Mouse (Mus musculus) embryonic facial prominence, embryonic 11.5 days (tissue): ENCODE measurements around the gene Aqp7. TPM values are rescaled to one million over a fixed set of nuclear protein-coding genes. Genes with fewer than 3 reads are reported as not detected.
"Not testable (repeated sequence)": the region's sequence is repeated elsewhere in the genome, so short reads cannot be mapped to it uniquely, and the experiment has no call there.

Source experiments
- ATAC-seq: fragments of 200-750 bp; cut with Nextera tagmentation; replicated peaks from 2 replicates; pipeline ENCODE4 v1.8.0; 2017; ENCODE audit warnings: low read depth; ENCODE audit not compliant: insufficient number of reproducible peaks, low FRiP score, low TSS enrichment
- DNase-seq: peaks from one replicate; pipeline ENCODE4 v3.0.0-alpha.2; 2015; ENCODE audit warnings: low spot score
- H3K27ac ChIP-seq: fragments of 300-500 bp; sonication (generic); replicated peaks from 2 replicates; pipeline ENCODE4 v1.5.1; 2014; ENCODE audit warnings: mild to moderate bottlenecking, low read depth, low read length, control low read depth
- H3K27me3 ChIP-seq: fragments of 300-500 bp; sonication (generic); 2 replicates; pipeline ENCODE4 v1.6.1; 2014; ENCODE audit warnings: mild to moderate bottlenecking, low read length, moderate library complexity, mixed read lengths; ENCODE audit not compliant: control insufficient read depth, insufficient read depth
- H3K36me3 ChIP-seq: fragments of 300-500 bp; sonication (generic); replicated peaks from 2 replicates; pipeline ENCODE4 v1.6.1; 2014; ENCODE audit warnings: low read depth, mild to moderate bottlenecking, low read length, moderate library complexity, mixed read lengths; ENCODE audit not compliant: control insufficient read depth, insufficient read depth
- H3K4me1 ChIP-seq: fragments of 300-500 bp; sonication (generic); 2 replicates; pipeline ENCODE4 v1.6.1; 2014; ENCODE audit warnings: low read length, mixed read lengths; ENCODE audit not compliant: control insufficient read depth, insufficient read depth
- H3K4me2 ChIP-seq: fragments of 300-500 bp; sonication (generic); 2 replicates; pipeline ENCODE4 v1.6.1; 2014; ENCODE audit warnings: low read depth, mild to moderate bottlenecking, control low read depth, low read length, moderate library complexity
- H3K4me3 ChIP-seq: fragments of 300-500 bp; sonication (generic); 2 replicates; pipeline ENCODE4 v1.5.1; 2014; ENCODE audit warnings: low read depth, low read length, control low read depth
- H3K9ac ChIP-seq: fragments of 300-500 bp; sonication (generic); replicated peaks from 2 replicates; pipeline ENCODE4 v1.6.1; 2014; ENCODE audit warnings: mild to moderate bottlenecking, control low read depth, low read length
- H3K9me3 ChIP-seq: fragments of 300-500 bp; sonication (generic); replicated peaks from 2 replicates; pipeline ENCODE4 v1.6.1; 2016; ENCODE audit warnings: mild to moderate bottlenecking, low read length, inconsistent platforms, mixed read lengths; ENCODE audit not compliant: control insufficient read depth
- WGBS: fragments of 180-500 bp; shearing (Covaris S2); extraction: QIAGEN DNeasy Blood & Tissue Kit; methylation state at CpG from one replicate; pipeline ENCODE4 v1.1.7; 2014; 5-methylcytosine and 5-hydroxymethylcytosine counted together
- polyA plus RNA-seq: library from polyadenylated mRNA; unstranded; fragments of >200 nt; fragmentation: Nextera tagmentation; extraction: Ambion mirVana; gene quantifications from 2 replicates; pipeline ENCODE4 v1.2.1, GENCODE M21; 2014

Aqp7 gene
- polyA plus RNA-seq, 1 experiment from 2014 or later = not detected

DNA sequence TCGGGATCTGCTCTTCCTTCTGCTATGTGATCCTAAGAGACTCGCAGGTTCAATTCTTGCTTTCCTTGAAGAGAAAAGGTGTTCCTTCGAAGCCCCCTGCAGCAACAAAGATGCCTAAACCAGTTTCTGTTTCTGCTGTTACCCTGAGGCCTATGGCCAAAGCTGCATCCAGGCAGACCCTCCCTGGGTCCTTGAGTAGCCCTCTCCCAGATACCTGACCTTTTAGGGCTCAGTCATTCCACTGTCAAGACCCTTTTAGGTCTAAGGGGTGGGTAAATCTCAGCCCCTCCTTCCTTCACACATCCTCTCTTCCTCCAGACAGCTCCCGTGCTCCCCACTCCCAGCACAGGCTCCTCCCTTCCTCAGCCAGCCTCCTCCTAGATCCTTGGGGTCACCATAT lies 41.2 kb upstream of the Aqp7 start:
- Histone ChIP-seq H3K36me3 (no peaks in the 10 kb centered on the region), H3K4me3 (no peak overlapping the region), H3K9ac (no peak overlapping the region), H3K27me3 (no peaks in the 10 kb centered on the region), H3K4me1 (no peaks in the 10 kb centered on the region), H3K27ac (no peak overlapping the region), H3K9me3 (no peaks in the 10 kb centered on the region), H3K4me2 (no peak overlapping the region)
- 82% methylated on average over 4 of the region's 4 CpGs for WGBS
- no peak for DNase-seq
- ATAC-seq = no peak

DNA sequence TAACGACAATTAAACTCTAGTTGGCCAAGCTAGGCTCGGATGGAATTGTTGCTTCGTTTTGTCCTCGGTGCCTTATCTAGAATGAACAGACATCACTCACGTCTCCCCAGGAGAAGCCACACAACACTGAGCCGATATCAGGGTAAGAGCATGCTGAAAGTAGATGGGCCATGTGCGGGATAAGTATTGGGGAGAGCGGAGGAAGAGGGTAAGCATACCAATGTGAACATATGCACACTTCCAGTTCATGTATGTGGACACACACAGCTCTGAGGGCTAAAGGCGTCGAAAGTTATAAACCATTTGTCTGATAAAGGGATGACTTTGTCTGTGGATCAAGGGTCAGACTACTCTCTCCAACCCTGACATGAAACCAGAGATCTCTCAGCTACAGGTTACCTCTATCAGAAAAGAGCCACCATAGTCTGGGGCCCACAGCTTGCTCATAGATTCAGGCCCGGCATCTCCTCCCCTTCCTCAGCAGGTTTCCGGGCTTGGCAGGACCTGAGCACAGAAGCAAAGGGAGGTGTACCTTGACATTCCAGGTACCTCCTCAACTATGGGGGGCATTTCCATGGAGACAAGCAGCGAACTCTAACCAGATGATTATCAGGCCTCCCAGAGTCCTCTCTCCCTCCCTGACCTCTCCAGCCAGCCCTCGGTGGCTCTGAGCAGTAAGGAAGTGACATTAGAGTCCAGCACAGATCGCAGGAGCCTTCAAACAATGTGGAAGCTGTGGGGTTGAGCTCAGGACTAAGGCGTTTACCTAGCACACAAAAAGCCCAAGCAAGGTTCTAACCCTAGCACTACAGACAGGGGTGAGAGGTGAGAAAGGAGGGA lies 39.7 kb upstream of the Aqp7 start:
- 87% methylated on average over 16 of the region's 16 CpGs for WGBS
- DNase-seq (no peak), ATAC-seq (no peak)

DNA sequence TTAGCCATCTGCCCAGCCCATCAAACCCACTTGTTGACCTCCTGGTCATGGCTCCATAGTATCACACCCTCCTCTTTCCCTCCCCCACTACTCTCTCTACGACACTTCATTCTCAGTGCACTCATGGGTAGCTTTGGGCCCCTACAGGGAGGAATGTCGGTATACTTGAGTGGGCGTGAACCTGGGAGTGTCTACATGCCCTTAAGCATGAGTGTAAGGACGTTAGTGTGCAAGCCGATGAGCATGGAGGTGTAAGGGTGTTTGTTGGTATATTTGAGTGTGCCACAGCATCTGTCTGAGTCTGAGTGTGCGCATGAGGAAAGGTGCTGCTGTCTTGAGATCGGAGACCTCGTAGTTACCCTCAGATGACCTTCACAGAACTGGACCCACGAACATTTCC lies 39.0 kb upstream of the Aqp7 start:
- Histone ChIP-seq H3K4me2 (no peak overlapping the region), H3K36me3 (no peaks in the 10 kb centered on the region), H3K9ac (no peak overlapping the region), H3K4me1 (no peaks in the 10 kb centered on the region), H3K4me3 (no peak overlapping the region), H3K9me3 (no peaks in the 10 kb centered on the region), H3K27ac (no peak overlapping the region), H3K27me3 (no peaks in the 10 kb centered on the region; the same call in 1 of the 2 replicates)
- no peak for DNase-seq
- ATAC-seq = no peak
- 82% methylated on average over 9 of the region's 9 CpGs for WGBS

More for the DNA sequence above, 39.7 kb upstream of the Aqp7 start:
- Histone ChIP-seq H3K27ac (no peak overlapping the region), H3K36me3 (no peaks in the 10 kb centered on the region), H3K9me3 (no peaks in the 10 kb centered on the region), H3K4me3 (no peak overlapping the region), H3K4me2 (no peak overlapping the region), H3K27me3 (no peaks in the 10 kb centered on the region; the same call in 1 of the 2 replicates), H3K4me1 (no peaks in the 10 kb centered on the region), H3K9ac (no peak overlapping the region)

DNA sequence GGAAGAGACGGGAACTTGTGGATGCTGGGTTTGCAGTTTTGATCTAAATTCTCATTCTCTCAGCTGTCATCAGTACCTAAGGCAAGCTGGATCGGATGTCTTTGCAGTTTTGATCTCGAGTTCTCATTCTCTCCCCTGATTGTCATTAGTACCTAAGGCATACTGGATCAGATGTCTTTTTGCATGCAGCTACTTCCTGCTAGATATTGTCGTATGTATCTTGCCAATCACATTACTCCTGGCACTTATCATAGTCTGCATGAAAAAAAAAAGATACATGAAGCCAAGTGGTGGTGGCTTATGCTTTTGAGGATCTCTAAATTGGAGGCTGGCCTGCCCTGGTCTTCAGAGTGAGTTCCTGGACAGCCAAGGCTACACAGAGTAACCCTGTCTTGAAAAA lies 36.9 kb upstream of the Aqp7 start:
- no peak overlapping the region for H3K27ac ChIP-seq
- no peak overlapping the region for H3K4me3 ChIP-seq
- ATAC-seq = no peak
- DNase-seq = no peak
- no peak overlapping the region for H3K9ac ChIP-seq
- H3K36me3 ChIP-seq = no peaks in the 10 kb centered on the region
- no peaks in the 10 kb centered on the region for H3K9me3 ChIP-seq
- no peaks in the 10 kb centered on the region for H3K4me1 ChIP-seq
- WGBS = 80% methylated on average over 4 of the region's 4 CpGs
- H3K27me3 ChIP-seq = no peaks in the 10 kb centered on the region; the same call in 1 of the 2 replicates
- H3K4me2 ChIP-seq = no peak overlapping the region

DNA sequence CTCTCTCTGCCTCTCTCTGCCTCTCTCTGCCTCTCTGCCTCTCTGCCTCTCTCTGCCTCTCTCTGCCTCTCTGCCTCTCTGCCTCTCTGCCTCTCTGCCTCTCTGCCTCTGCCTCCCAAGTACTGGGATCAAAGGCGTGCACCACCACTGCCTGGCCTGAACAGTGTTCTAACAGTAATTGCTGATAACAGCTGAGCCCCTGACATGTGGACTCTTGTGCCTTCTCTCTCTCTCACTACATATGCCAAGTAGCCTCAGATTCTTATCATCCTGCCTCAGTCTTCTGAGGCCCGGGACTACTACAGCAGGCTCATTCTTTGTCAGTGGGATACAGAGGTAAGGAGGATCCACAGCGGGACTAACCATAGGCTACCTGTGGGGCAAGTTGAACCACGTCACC lies 34.9 kb upstream of the Aqp7 start:
- not testable (repeated sequence) for H3K36me3 ChIP-seq, H3K9me3 ChIP-seq, H3K27me3 ChIP-seq, H3K4me2 ChIP-seq, ATAC-seq, H3K4me3 ChIP-seq, DNase-seq, H3K27ac ChIP-seq, H3K9ac ChIP-seq, H3K4me1 ChIP-seq
- 69% methylated on average over 4 of the region's 4 CpGs for WGBS

DNA sequence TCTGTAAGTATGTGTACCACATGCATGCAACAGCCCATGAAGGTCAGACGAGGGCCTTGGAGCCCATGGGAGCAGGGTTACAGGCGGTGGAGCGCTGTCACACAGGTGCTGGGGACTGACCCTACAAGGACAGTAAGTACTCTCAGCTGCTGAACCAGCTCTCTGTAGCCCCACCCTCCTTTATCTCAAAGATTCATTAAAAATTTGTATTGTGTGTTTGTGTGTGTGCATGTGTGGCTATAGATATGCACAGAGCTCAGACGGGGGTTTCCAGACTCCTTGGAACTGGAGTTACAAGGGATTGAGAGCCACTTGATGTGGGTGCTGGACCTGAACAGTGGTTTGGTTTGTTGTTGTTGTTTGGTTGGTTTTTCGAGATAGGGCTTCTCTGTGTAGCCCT lies 33.8 kb upstream of the Aqp7 start:
- no peak overlapping the region for H3K4me2 ChIP-seq
- no peaks in the 10 kb centered on the region for H3K36me3 ChIP-seq
- no peak overlapping the region for H3K27ac ChIP-seq
- no peaks in the 10 kb centered on the region for H3K9me3 ChIP-seq
- H3K4me3 ChIP-seq = no peak overlapping the region
- DNase-seq = no peak
- no peaks in the 10 kb centered on the region for H3K4me1 ChIP-seq
- no peak overlapping the region for H3K9ac ChIP-seq
- no peak for ATAC-seq
- 82% methylated on average over 5 of the region's 5 CpGs for WGBS
- H3K27me3 ChIP-seq = no peaks in the 10 kb centered on the region; the same call in 1 of the 2 replicates

DNA sequence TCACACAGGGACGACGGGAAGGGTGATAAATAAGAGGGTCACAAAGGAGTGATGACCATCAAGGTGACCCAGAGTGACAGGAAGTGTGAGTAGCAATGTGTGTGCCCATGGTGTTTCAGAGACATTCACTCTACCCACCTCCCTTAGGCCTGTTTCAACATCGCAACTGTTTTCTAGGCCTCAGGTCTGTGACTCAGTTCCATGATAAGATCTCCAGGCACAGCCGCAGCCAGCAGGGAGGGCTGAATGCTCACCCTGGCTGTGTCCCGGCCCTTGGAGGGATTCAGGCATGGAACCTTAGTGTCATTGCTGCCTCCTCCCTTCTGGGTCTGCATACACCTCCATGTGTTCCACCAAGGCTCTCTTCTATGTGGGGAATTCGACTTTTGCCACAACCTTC lies 30.8 kb upstream of the Aqp7 start:
- Histone ChIP-seq H3K27me3 (no peaks in the 10 kb centered on the region; the same call in 1 of the 2 replicates), H3K4me3 (no peak overlapping the region), H3K4me2 (no peak overlapping the region), H3K4me1 (no peaks in the 10 kb centered on the region), H3K27ac (no peak overlapping the region), H3K36me3 (no peaks in the 10 kb centered on the region), H3K9ac (no peak overlapping the region), H3K9me3 (no peaks in the 10 kb centered on the region)
- DNase-seq (no peak), ATAC-seq (no peak)
- WGBS = 75% methylated on average over 6 of the region's 6 CpGs

DNA sequence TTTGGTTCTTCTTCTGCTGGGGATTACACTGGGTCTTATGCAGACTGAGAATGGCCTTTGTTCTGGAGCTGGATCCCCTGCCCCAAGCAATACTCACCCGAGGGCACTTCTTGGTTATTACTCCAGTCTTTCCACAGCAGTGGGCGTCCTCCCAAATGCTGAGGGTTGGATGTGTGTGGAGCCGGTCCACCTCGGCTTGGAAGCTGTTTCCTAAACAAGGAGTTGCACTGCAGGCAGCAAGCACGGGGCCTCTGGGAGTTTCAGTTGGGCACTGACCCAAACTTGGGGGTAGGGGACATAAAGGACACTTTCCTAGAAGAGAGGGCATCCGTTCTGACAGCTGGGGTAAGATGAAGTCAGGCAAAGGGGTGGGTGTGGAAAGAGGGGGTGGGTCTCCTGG lies 26.5 kb upstream of the Aqp7 start:
- Histone ChIP-seq H3K36me3 (no peaks in the 10 kb centered on the region), H3K27me3 (no peaks in the 10 kb centered on the region), H3K4me3 (no peak overlapping the region), H3K4me1 (no peaks in the 10 kb centered on the region), H3K4me2 (no peak overlapping the region), H3K27ac (no peak overlapping the region), H3K9ac (no peak overlapping the region), H3K9me3 (no peaks in the 10 kb centered on the region)
- WGBS = 75% methylated on average over 6 of the region's 6 CpGs
- ATAC-seq (no peak), DNase-seq (no peak)
